Mouse (Mus musculus) limb, embryonic 11.5 days (tissue): Measurements from ENCODE around the gene Gm7954. TPM values are rescaled to one million over a fixed set of nuclear protein-coding genes. Genes with fewer than 3 reads are reported as not detected.
"Not testable (repeated sequence)": the region's sequence is repeated elsewhere in the genome, so short reads cannot be mapped to it uniquely, and the experiment has no call there.

Experiments used
- ATAC-seq: fragments of 200-750 bp; cut with Nextera tagmentation; 2 replicates; pipeline ENCODE4 v1.8.0; 2017; ENCODE audit warnings: low read depth; ENCODE audit not compliant: insufficient number of reproducible peaks, low FRiP score, low TSS enrichment
- DNase-seq: peaks from one replicate; pipeline ENCODE4 v3.0.0-alpha.2; 2015; ENCODE audit warnings: low spot score
- H3K27ac ChIP-seq: fragments of 300-500 bp; sonication (generic); replicated peaks from 2 replicates; pipeline ENCODE4 v1.5.1; 2014; ENCODE audit warnings: low read depth, mild to moderate bottlenecking, low read length
- H3K27me3 ChIP-seq: fragments of 300-500 bp; sonication (generic); 2 replicates; pipeline ENCODE4 v1.6.1; 2014; ENCODE audit warnings: mild to moderate bottlenecking, low read length, mixed read lengths; ENCODE audit not compliant: control insufficient read depth, insufficient read depth
- H3K36me3 ChIP-seq: fragments of 300-500 bp; sonication (generic); 2 replicates; pipeline ENCODE4 v1.6.1; 2014; ENCODE audit warnings: mild to moderate bottlenecking, low read length, moderate library complexity, mixed read lengths; ENCODE audit not compliant: control insufficient read depth, insufficient read depth
- H3K4me1 ChIP-seq: fragments of 300-500 bp; sonication (generic); 2 replicates; pipeline ENCODE4 v1.6.1; 2014; ENCODE audit warnings: low read length, mixed read lengths; ENCODE audit not compliant: control insufficient read depth, insufficient read depth
- H3K4me2 ChIP-seq: fragments of 300-500 bp; sonication (generic); 2 replicates; pipeline ENCODE4 v1.6.1; 2014; ENCODE audit warnings: low read depth, mild to moderate bottlenecking, moderate library complexity; ENCODE audit not compliant: severe bottlenecking
- H3K4me3 ChIP-seq: fragments of 300-500 bp; sonication (generic); 2 replicates; pipeline ENCODE4 v1.5.1; 2014; ENCODE audit warnings: low read depth, low read length
- H3K9ac ChIP-seq: fragments of 300-500 bp; sonication (generic); 2 replicates; pipeline ENCODE4 v1.6.1; 2014; ENCODE audit warnings: mild to moderate bottlenecking, low read length
- H3K9me3 ChIP-seq: fragments of 300-500 bp; sonication (generic); 2 replicates; pipeline ENCODE4 v1.6.1; 2016; ENCODE audit warnings: low read length; ENCODE audit not compliant: control insufficient read depth
- WGBS: fragments of 180-500 bp; shearing (Covaris S2); extraction: QIAGEN DNeasy Blood & Tissue Kit; methylation state at CpG from one replicate; pipeline ENCODE4 v1.1.7; 2014; 5-methylcytosine and 5-hydroxymethylcytosine counted together
- polyA plus RNA-seq: library from polyadenylated mRNA; unstranded; fragments of >200 nt; fragmentation: Nextera tagmentation; extraction: Ambion mirVana; gene quantifications from 2 replicates; pipeline ENCODE4 v1.2.1, GENCODE M21; 2014

Gm7954 gene
- polyA plus RNA-seq = not detected in 2 replicates

DNA sequence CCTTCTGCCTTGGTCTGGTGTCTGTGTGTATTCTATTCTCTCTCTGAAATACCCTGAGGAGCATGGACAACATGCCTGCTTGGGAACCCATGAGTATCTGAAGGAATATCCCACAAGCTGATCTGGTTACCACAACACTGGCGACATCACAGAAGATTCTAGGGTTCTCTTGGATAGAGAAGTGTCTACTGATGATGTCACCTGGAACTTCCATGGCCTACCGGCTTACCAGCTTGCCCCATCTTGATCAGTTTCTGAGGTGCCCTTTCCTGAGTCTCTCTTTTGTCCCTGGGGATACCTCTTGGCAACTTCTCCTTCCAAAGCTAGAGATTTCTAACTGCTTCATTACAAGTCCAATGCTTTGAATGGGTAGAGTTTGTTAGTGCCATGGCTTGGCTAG lies at the start of gene Gm7954:
Gene Gm7954 (minus strand): TSS at position 101 of the 400 bp plus-strand sequence.
- H3K4me3 ChIP-seq, H3K4me2 ChIP-seq, ATAC-seq, H3K36me3 ChIP-seq, H3K4me1 ChIP-seq, H3K9ac ChIP-seq, H3K9me3 ChIP-seq, H3K27ac ChIP-seq, H3K27me3 ChIP-seq, DNase-seq: not testable (repeated sequence)
- WGBS = no CpG with 5 or more reads among the region's 2 CpGs

DNA sequence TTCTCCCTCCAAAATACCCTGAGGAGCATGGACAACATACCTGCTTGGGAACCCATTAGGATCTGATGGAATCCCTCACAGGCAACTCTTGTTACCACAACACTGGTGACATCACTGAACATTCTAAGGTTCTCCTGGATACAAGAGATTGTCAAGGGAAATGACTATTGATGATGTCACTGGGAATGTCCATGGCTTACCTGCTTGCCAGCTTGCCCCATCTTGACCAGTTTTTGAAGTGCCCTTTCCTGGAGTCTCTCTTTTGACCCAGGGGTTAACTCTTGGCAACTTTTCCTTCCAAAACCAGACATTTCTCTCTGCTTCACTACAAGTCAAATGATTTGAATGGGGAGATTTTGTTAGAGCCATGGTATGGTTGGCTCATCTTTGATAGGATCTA lies 36.1 kb upstream of the Gm7954 start, which contains the start of gene Gm3486:
Gene Gm3486 (minus strand): TSS at position 101 of the 400 bp plus-strand sequence.
- not testable (repeated sequence) for DNase-seq, H3K4me3 ChIP-seq, H3K36me3 ChIP-seq, H3K4me1 ChIP-seq, H3K9ac ChIP-seq, H3K27ac ChIP-seq, ATAC-seq, H3K4me2 ChIP-seq, H3K27me3 ChIP-seq, H3K9me3 ChIP-seq

DNA sequence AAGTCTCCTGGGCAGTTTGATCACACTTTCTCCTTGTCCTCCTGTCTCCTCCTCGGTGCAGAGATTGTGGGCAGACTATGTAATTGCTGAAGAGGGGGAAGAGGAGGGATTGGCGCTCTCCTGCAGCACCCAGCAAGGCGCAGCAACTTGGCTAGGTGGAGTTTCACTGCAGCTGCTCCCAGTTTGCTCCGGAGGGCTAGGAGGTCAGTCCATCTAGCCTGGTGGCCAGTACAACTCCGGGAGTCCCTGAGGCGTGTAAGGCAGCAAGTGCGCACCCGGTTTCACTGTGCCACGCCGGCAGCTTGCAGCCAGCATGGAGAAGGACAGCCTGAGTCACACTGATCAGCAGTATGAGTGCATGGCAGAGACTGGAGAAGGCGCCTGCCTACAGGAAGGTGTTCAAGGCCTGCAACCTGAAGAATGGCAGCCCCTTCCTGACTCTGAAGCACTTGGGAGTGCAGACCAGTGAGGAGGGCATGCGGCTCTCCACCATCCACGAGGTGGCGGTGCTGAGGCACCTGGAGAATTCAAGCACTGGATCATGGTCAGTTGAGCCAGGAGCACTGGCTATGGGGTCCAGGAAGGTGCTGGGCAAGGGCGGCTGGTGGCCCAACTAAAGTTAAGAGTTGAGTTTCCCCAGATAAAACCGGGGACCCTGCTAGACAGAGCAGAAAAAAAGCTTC lies 27.8 kb downstream of the Gm7954 start:
- DNase-seq = peak; percentile 43
- not testable (repeated sequence) for H3K36me3 ChIP-seq, H3K27me3 ChIP-seq, H3K4me3 ChIP-seq, H3K27ac ChIP-seq, H3K4me2 ChIP-seq, H3K4me1 ChIP-seq, ATAC-seq, H3K9ac ChIP-seq, H3K9me3 ChIP-seq
- WGBS = 27% methylated on average over 9 of the region's 16 CpGs

DNA sequence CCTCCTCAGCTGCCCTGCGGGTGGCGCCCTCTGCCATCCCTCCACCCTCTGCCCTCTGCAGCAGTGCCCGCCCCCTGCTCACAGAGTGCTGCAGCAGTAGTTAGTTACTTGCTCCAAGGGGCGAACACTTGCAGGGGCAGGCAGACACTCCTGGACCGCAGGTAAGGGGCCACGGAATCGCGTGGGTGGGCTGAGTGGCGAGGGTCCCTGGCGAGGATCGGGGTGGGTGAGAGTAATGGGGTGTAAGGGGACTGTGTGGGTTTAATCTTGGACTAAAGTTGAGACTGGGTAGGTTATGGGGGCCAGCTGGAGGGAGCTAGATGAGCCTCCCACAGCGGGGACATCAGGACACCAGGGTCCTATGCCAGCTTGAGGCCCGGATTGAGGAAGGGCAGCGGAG lies 28.6 kb downstream of the Gm7954 start:
- 12% methylated on average over 12 of the region's 14 CpGs for WGBS
- H3K4me2 ChIP-seq = not testable (repeated sequence)

DNA sequence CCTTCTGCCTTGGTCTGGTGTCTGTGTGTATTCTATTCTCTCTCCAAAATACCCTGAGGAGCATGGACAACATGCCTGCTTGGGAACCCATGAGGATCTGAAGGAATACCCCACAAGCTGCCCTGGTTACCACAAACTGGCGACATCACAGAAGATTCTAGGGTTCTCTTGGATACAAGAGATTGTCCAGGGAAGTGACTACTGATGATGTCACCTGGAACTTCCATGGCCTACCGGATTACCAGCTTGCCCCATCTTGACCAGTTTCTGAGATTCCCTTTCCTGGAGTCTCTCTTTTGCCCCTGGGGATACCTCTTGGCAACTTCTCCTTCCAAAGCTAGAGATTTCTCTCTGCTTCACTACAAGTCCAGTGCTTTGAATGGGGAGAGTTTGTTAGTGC lies 45.1 kb downstream of the Gm7954 start, which contains the start of gene Gm6482:
Gene Gm6482 (minus strand): TSS at position 101 of the 400 bp plus-strand sequence.
- H3K4me3 ChIP-seq, H3K27me3 ChIP-seq, H3K9me3 ChIP-seq, ATAC-seq, H3K27ac ChIP-seq, H3K4me2 ChIP-seq, H3K4me1 ChIP-seq, H3K36me3 ChIP-seq, H3K9ac ChIP-seq, DNase-seq: not testable (repeated sequence)
- no CpG with 5 or more reads among the region's 2 CpGs for WGBS

More for the DNA sequence above, 28.6 kb downstream of the Gm7954 start:
- H3K4me3 ChIP-seq, ATAC-seq, H3K4me1 ChIP-seq, H3K9ac ChIP-seq, H3K27me3 ChIP-seq, H3K9me3 ChIP-seq, H3K27ac ChIP-seq, H3K36me3 ChIP-seq: not testable (repeated sequence)
- DNase-seq = peak; percentile 14

Other genes with a start within 250 kb of the Gm7954 start
- gene Gm2832, start 174.7 kb downstream of the Gm7954 start, polyA plus RNA-seq = not detected in 2 replicates
- not detected in 2 replicates for gene Gm5798, start 104.9 kb downstream of the Gm7954 start, polyA plus RNA-seq
- not detected in 2 replicates for gene Gm7945, start 67.1 kb downstream of the Gm7954 start, polyA plus RNA-seq
- not detected in 2 replicates for gene Gm6482, start 45.2 kb downstream of the Gm7954 start, polyA plus RNA-seq
- gene Gm3486, start 36.0 kb upstream of the Gm7954 start, polyA plus RNA-seq = not detected in 2 replicates
- not detected in 2 replicates for gene Gm7970, start 102.1 kb upstream of the Gm7954 start, polyA plus RNA-seq
- gene 1700049E17Rik2, start 119.7 kb upstream of the Gm7954 start, polyA plus RNA-seq = not detected in 2 replicates
- gene Gm3072, start 171.1 kb upstream of the Gm7954 start, polyA plus RNA-seq = not detected in 2 replicates
- gene Gm3676, start 193.0 kb upstream of the Gm7954 start, polyA plus RNA-seq = not detected in 2 replicates
- not detected in 2 replicates for gene Gm8068, start 248.4 kb upstream of the Gm7954 start, polyA plus RNA-seq